Mouse (Mus musculus) hindbrain, embryonic 11.5 days (tissue): ENCODE measurements around the gene Washc4. TPM values are rescaled to one million over a fixed set of nuclear protein-coding genes. Genes with fewer than 3 reads are reported as not detected.

Experiments used
- ATAC-seq: fragments of 200-750 bp; cut with Nextera tagmentation; 2 replicates; pipeline ENCODE4 v1.8.0; 2017; ENCODE audit warnings: mild to moderate bottlenecking, moderate TSS enrichment, moderate library complexity; ENCODE audit not compliant: low FRiP score
- DNase-seq: peaks from one replicate; pipeline ENCODE4 v3.0.0-alpha.2; 2015; ENCODE audit warnings: low spot score
- H3K27ac ChIP-seq: fragments of 300-500 bp; sonication (generic); 2 replicates; pipeline ENCODE4 v1.5.1; 2014; ENCODE audit warnings: mild to moderate bottlenecking, low read depth, low read length
- H3K27me3 ChIP-seq: fragments of 300-500 bp; sonication (generic); 2 replicates; pipeline ENCODE4 v1.6.1; 2014; ENCODE audit warnings: mild to moderate bottlenecking, low read length, moderate library complexity, mixed read lengths; ENCODE audit not compliant: control insufficient read depth, insufficient read depth
- H3K36me3 ChIP-seq: fragments of 300-500 bp; sonication (generic); 2 replicates; pipeline ENCODE4 v1.6.1; 2014; ENCODE audit warnings: mild to moderate bottlenecking, low read length, moderate library complexity, mixed read lengths; ENCODE audit not compliant: control insufficient read depth, insufficient read depth
- H3K4me1 ChIP-seq: fragments of 300-500 bp; sonication (generic); replicated peaks from 2 replicates; pipeline ENCODE4 v1.6.1; 2014; ENCODE audit warnings: low read length, mixed read lengths; ENCODE audit not compliant: control insufficient read depth, insufficient read depth
- H3K4me2 ChIP-seq: fragments of 300-500 bp; sonication (generic); replicated peaks from 2 replicates; pipeline ENCODE4 v1.6.1; 2014; ENCODE audit warnings: mild to moderate bottlenecking, low read depth, low read length
- H3K4me3 ChIP-seq: fragments of 300-500 bp; sonication (generic); 2 replicates; pipeline ENCODE4 v1.5.1; 2014; ENCODE audit warnings: low read depth, low read length
- H3K9ac ChIP-seq: fragments of 300-500 bp; sonication (generic); 2 replicates; pipeline ENCODE4 v1.6.1; 2014; ENCODE audit warnings: low read depth, low read length
- H3K9me3 ChIP-seq: fragments of 300-500 bp; sonication (generic); 2 replicates; pipeline ENCODE4 v1.6.1; 2016; ENCODE audit warnings: low read length; ENCODE audit not compliant: control insufficient read depth
- WGBS: fragments of 180-500 bp; shearing (Covaris S2); extraction: QIAGEN DNeasy Blood & Tissue Kit; methylation state at CpG from one replicate; pipeline ENCODE4 v1.1.7; 2014; 5-methylcytosine and 5-hydroxymethylcytosine counted together
- polyA plus RNA-seq: library from polyadenylated mRNA; unstranded; fragments of >200 nt; fragmentation: Nextera tagmentation; extraction: Ambion mirVana; gene quantifications from 2 replicates; pipeline ENCODE4 v1.2.1, GENCODE M21; 2014

Washc4 gene
- polyA plus RNA-seq, 1 experiment from 2014 or later: 40.5 TPM

DNA sequence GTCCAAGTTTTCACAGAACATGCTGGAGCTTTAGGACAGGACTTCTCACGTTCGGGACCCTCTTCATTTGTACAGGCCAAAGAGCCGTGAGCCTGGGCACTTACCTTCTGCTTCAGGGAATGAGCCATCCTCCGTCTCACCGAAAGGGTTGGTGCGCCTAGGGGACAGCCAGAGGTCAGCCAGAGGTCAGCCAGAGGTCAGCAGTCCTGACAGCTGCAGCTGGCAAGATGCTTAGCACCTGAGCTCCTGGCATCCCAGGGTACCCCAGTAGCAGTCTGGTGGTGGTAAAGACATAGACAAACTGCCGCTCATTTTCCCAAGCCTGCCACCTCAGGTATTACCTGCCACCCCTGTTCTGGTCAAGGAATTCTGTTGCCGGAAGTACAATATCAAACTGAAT, 65.0 kb downstream of the Washc4 start:
- Histone ChIP-seq H3K4me3 (no peak overlapping the region), H3K9me3 (no peaks in the 10 kb centered on the region), H3K4me1 (no peaks in the 10 kb centered on the region), H3K27me3 (no peaks in the 10 kb centered on the region), H3K4me2 (no peak overlapping the region), H3K36me3 (peaks cover 4% of the 10 kb centered on the region; the same call in 1 of the 2 replicates), H3K27ac (no peak overlapping the region), H3K9ac (no peak overlapping the region)
- DNase-seq (no peak), ATAC-seq (no peak)
- 73% methylated on average over 8 of the region's 8 CpGs for WGBS

GRCm38 (mm10) chr10:83610518-83610917, 67.0 kb downstream of the Washc4 start:
- Histone ChIP-seq H3K4me3 (no peak overlapping the region), H3K4me2 (no peak overlapping the region), H3K4me1 (no peaks in the 10 kb centered on the region), H3K9ac (no peak overlapping the region), H3K27me3 (no peaks in the 10 kb centered on the region), H3K9me3 (no peaks in the 10 kb centered on the region), H3K27ac (no peak overlapping the region), H3K36me3 (peaks cover 4% of the 10 kb centered on the region; the same call in 1 of the 2 replicates)
- 95% methylated on average over 7 of the region's 7 CpGs for WGBS
- ATAC-seq: no peak
- no peak for DNase-seq

- H3K4me3 ChIP-seq: no peak overlapping the region
- peaks cover 4% of the 10 kb centered on the region; the same call in 1 of the 2 replicates for H3K36me3 ChIP-seq
- DNase-seq (no peak), ATAC-seq (no peak)
- no peak overlapping the region for H3K9ac ChIP-seq
- WGBS: 98% methylated on average over 5 of the region's 5 CpGs
- no peak overlapping the region for H3K4me2 ChIP-seq
- no peaks in the 10 kb centered on the region for H3K27me3 ChIP-seq
- H3K9me3 ChIP-seq: no peaks in the 10 kb centered on the region
- no peaks in the 10 kb centered on the region for H3K4me1 ChIP-seq
- no peak overlapping the region for H3K27ac ChIP-seq
Observed at GRCm38 (mm10) chr10:83611863-83612262, 68.3 kb downstream of the Washc4 start.

- Histone ChIP-seq H3K4me3 (no peak overlapping the region), H3K36me3 (peaks cover 4% of the 10 kb centered on the region; the same call in 1 of the 2 replicates), H3K4me2 (no peak overlapping the region), H3K9me3 (no peaks in the 10 kb centered on the region), H3K9ac (no peak overlapping the region), H3K27ac (no peak overlapping the region), H3K27me3 (no peaks in the 10 kb centered on the region), H3K4me1 (no peaks in the 10 kb centered on the region)
- ATAC-seq (no peak), DNase-seq (no peak)
- WGBS: 88% methylated on average over 14 of the region's 14 CpGs
Observed at GRCm38 (mm10) chr10:83612648-83613215, 69.2 kb downstream of the Washc4 start.

DNA sequence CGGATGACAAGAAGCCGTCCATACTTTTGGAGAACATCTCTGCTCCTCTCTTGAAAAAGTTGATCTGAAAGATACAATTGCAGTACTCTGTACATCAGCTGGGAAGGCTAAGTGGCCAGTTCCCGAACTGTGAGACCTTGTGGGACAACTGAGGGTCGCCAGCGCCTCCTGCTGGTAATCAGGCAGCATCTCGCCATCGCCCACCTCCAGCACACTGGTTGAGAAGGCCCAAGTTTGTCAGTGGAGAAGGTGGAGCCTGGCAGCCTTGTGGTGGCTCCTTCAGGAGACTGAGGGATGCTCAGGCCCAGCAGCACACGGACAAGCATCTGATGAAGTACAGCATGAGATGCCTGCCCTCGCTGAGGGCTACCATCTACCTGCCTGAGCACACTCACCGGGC, 73.8 kb downstream of the Washc4 start:
- H3K9ac ChIP-seq: no peak overlapping the region
- ATAC-seq: no peak
- H3K27me3 ChIP-seq: no peaks in the 10 kb centered on the region
- DNase-seq: peak; percentile 64
- H3K36me3 ChIP-seq: 0 out of 2 replicates have a peak, but pooled peaks cover 2% of the 10 kb centered on the region
- H3K4me2 ChIP-seq: no peak overlapping the region
- H3K9me3 ChIP-seq: no peaks in the 10 kb centered on the region
- no peak overlapping the region for H3K4me3 ChIP-seq
- no peak overlapping the region for H3K27ac ChIP-seq
- WGBS: 48% methylated on average over 10 of the region's 10 CpGs
- no peaks in the 10 kb centered on the region for H3K4me1 ChIP-seq

- Histone ChIP-seq H3K36me3 (0 out of 2 replicates have a peak, but pooled peaks cover 2% of the 10 kb centered on the region), H3K4me3 (no peak overlapping the region), H3K27ac (no peak overlapping the region), H3K9ac (no peak overlapping the region), H3K27me3 (no peaks in the 10 kb centered on the region), H3K4me2 (no peak overlapping the region), H3K4me1 (no peaks in the 10 kb centered on the region), H3K9me3 (no peaks in the 10 kb centered on the region)
- no peak for ATAC-seq
- 89% methylated on average over 12 of the region's 12 CpGs for WGBS
- DNase-seq: no peak
Observed at GRCm38 (mm10) chr10:83618819-83619440, 75.4 kb downstream of the Washc4 start.

DNA sequence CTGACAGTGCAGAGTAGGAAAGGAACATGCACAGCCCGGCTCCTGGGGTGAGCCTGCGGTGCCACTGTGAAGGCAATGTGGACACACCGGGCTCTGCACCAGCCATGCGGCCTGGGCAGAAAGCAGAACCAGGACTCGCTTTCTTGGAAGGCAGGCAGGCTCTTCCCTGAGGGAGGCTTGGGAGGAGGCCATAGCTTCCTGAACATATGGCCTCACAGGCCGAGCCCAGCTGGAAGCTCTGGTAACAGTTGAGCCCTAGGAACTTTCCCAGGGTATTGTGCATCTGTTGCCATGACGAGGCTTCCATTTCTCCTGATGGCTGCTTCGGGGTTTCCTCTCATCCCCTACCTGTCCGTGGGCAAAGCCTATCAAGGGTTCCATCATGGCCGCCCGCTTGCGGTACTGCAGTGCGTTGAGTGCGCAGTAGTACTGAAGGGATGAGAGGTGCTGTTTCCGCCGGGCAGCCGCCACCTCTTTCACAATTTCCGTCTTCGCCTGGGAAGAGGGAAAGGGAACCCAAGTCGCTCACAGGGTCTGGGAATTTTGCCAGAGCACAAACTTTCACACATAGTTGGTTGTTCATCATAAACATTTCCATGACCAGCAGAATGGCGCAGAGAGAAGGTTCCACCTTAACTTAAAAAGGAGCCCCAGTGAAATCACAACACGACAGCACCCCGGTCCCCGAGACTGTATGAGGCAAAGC, 77.0 kb downstream of the Washc4 start:
- H3K9me3 ChIP-seq: no peaks in the 10 kb centered on the region
- H3K27me3 ChIP-seq: no peaks in the 10 kb centered on the region
- no peak overlapping the region for H3K27ac ChIP-seq
- no peak for DNase-seq
- no peak overlapping the region for H3K4me2 ChIP-seq
- H3K9ac ChIP-seq: no peak overlapping the region
- ATAC-seq: no peak
- 0 out of 2 replicates have a peak, but pooled peaks cover 2% of the 10 kb centered on the region for H3K36me3 ChIP-seq
- no peak overlapping the region for H3K4me3 ChIP-seq
- WGBS: 89% methylated on average over 24 of the region's 24 CpGs
- no peaks in the 10 kb centered on the region for H3K4me1 ChIP-seq

GRCm38 (mm10) chr10:83624065-83624464, 80.5 kb downstream of the Washc4 start:
- Histone ChIP-seq H3K36me3 (0 out of 2 replicates have a peak, but pooled peaks cover 2% of the 10 kb centered on the region), H3K9me3 (no peaks in the 10 kb centered on the region), H3K27ac (no peak overlapping the region), H3K27me3 (no peaks in the 10 kb centered on the region), H3K4me2 (no peak overlapping the region), H3K9ac (no peak overlapping the region), H3K4me3 (no peak overlapping the region), H3K4me1 (no peaks in the 10 kb centered on the region)
- WGBS: 87% methylated on average over 8 of the region's 8 CpGs
- ATAC-seq (no peak), DNase-seq (no peak)
